Mouse (Mus musculus) limb, embryonic 14.5 days (tissue): Measurements from ENCODE around the gene Cd8b1. TPM values are rescaled to one million over a fixed set of nuclear protein-coding genes. Genes with fewer than 3 reads are reported as not detected.
"Not testable (repeated sequence)": the region's sequence is repeated elsewhere in the genome, so short reads cannot be mapped to it uniquely, and the experiment has no call there.

Source experiments
- ATAC-seq: fragments of 200-750 bp; cut with Nextera tagmentation; 2 replicates; pipeline ENCODE4 v1.8.0; 2017; ENCODE audit warnings: low read depth, moderate number of reproducible peaks, moderate TSS enrichment; ENCODE audit not compliant: low FRiP score
- DNase-seq: peaks from one replicate; pipeline ENCODE4 v3.0.0-alpha.2; 2015; ENCODE audit warnings: low spot score
- H3K27ac ChIP-seq: fragments of 300-500 bp; sonication (generic); replicated peaks from 2 replicates; pipeline ENCODE4 v1.5.1; 2014; ENCODE audit warnings: low read depth, mild to moderate bottlenecking, low read length, moderate library complexity, mixed read lengths
- H3K27me3 ChIP-seq: fragments of 300-500 bp; sonication (generic); 2 replicates; pipeline ENCODE4 v1.6.1; 2014; ENCODE audit warnings: low read length, mixed read lengths; ENCODE audit not compliant: control insufficient read depth, insufficient read depth
- H3K36me3 ChIP-seq: fragments of 300-500 bp; sonication (generic); 2 replicates; pipeline ENCODE4 v1.6.1; 2014; ENCODE audit warnings: mild to moderate bottlenecking, low read length, moderate library complexity, mixed read lengths; ENCODE audit not compliant: control insufficient read depth, insufficient read depth
- H3K4me1 ChIP-seq: fragments of 300-500 bp; sonication (generic); 2 replicates; pipeline ENCODE4 v1.6.1; 2014; ENCODE audit warnings: antibody characterized with exemption, low read length, mixed read lengths; ENCODE audit not compliant: control insufficient read depth, insufficient read depth
- H3K4me2 ChIP-seq: fragments of 300-500 bp; sonication (generic); replicated peaks from 2 replicates; pipeline ENCODE4 v1.6.1; 2014; ENCODE audit warnings: low read depth, mild to moderate bottlenecking, low read length, moderate library complexity; ENCODE audit not compliant: severe bottlenecking
- H3K4me3 ChIP-seq: fragments of 300-500 bp; sonication (generic); replicated peaks from 2 replicates; pipeline ENCODE4 v1.5.1; 2014; ENCODE audit warnings: low read length
- H3K9ac ChIP-seq: fragments of 300-500 bp; sonication (generic); 2 replicates; pipeline ENCODE4 v1.6.1; 2014; ENCODE audit warnings: mild to moderate bottlenecking, low read depth, low read length, moderate library complexity; ENCODE audit not compliant: severe bottlenecking
- H3K9me3 ChIP-seq: fragments of 300-500 bp; sonication (generic); 2 replicates; pipeline ENCODE4 v1.6.1; 2016; ENCODE audit warnings: low read length; ENCODE audit not compliant: control insufficient read depth
- POLR2A ChIP-seq: fragments of 200-500 bp; IDR thresholded peaks from 2 replicates; pipeline ENCODE4 v1.8.0; 2012; ENCODE audit warnings: inconsistent platforms, mild to moderate bottlenecking, moderate library complexity, borderline replicate concordance; ENCODE audit not compliant: insufficient read depth, insufficient read length; ENCODE audit errors: extremely low read depth
- WGBS: fragments of 180-500 bp; shearing (Covaris S2); extraction: QIAGEN DNeasy Blood & Tissue Kit; methylation state at CpG from one replicate; pipeline ENCODE4 v1.1.7; 2014; 5-methylcytosine and 5-hydroxymethylcytosine counted together
- polyA plus RNA-seq, 2 experiments: library from polyadenylated mRNA; depleted of rRNA in 1 of 2; stranded (reverse) in 1 of 2; unstranded in 1 of 2; fragments of >200 nt; fragmentation: Nextera tagmentation in 1 of 2; extraction: Ambion mirVana in 1 of 2; gene quantifications; 2 replicates each; pipeline versions ENCODE4 v1.2.1 to v1.2.3; 2012 to 2014

The Cd8b1 gene
- polyA plus RNA-seq, 2 experiments: not detected

- no peaks in the 10 kb centered on the region for H3K4me1 ChIP-seq
- no peak overlapping the region for H3K4me2 ChIP-seq
- H3K27ac ChIP-seq: no peak overlapping the region
- no peak overlapping the region for H3K4me3 ChIP-seq
- DNase-seq (no peak), ATAC-seq (no peak)
- H3K9ac ChIP-seq: no peak overlapping the region
- no peaks in the 10 kb centered on the region for H3K36me3 ChIP-seq
- no peaks in the 10 kb centered on the region for H3K27me3 ChIP-seq
- WGBS: 84% methylated on average over 6 of the region's 6 CpGs
- TF ChIP-seq POLR2A: no peak
- no peaks in the 10 kb centered on the region for H3K9me3 ChIP-seq
Measured at GRCm38 (mm10) chr6:71329881-71330280, 7.3 kb downstream of the Cd8b1 start.

DNA sequence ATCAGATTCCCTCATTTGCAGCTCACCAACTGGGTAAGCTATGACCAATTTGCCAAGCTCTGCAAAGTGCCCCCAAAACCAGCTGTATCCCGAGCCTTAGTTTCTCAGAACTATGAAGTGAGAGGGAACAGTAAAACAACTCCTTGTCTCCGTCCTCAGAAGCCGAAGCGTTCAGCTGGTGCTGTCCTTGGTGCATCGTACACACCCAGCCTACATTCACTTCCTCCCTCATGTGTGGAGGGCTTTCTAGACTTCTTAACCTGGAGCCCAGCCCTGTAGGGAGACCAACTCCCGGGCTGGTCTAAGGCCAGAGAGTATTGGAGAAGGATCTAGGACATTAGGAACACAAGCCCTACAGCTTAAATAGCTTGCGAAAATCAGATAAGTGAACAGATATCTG, 7.9 kb downstream of the Cd8b1 start:
- no peak for ATAC-seq
- H3K9me3 ChIP-seq: no peaks in the 10 kb centered on the region
- whole genome bisulfite sequencing: 82% methylated on average over 7 of the region's 7 CpGs
- no peak overlapping the region for H3K27ac ChIP-seq
- no peak overlapping the region for H3K4me2 ChIP-seq
- H3K27me3 ChIP-seq: no peaks in the 10 kb centered on the region
- no peak overlapping the region for H3K9ac ChIP-seq
- no peak overlapping the region for H3K4me3 ChIP-seq
- TF ChIP-seq POLR2A: no peak
- H3K4me1 ChIP-seq: no peaks in the 10 kb centered on the region
- no peak for DNase-seq
- no peaks in the 10 kb centered on the region for H3K36me3 ChIP-seq

GRCm38 (mm10) chr6:71331491-71331890, 8.9 kb downstream of the Cd8b1 start:
- not testable (repeated sequence) for H3K36me3 ChIP-seq, H3K9me3 ChIP-seq, DNase-seq, H3K4me1 ChIP-seq, ATAC-seq, H3K9ac ChIP-seq, H3K4me2 ChIP-seq, H3K4me3 ChIP-seq, H3K27ac ChIP-seq, H3K27me3 ChIP-seq
- 93% methylated on average over 1 of the region's 4 CpGs for WGBS

- no peak overlapping the region; the same call in 1 of the 2 replicates for H3K9ac ChIP-seq
- no peaks in the 10 kb centered on the region for H3K9me3 ChIP-seq
- no peaks in the 10 kb centered on the region for H3K36me3 ChIP-seq
- DNase-seq: no peak
- no peaks in the 10 kb centered on the region for H3K27me3 ChIP-seq
- no peak for TF ChIP-seq POLR2A
- no peak overlapping the region for H3K27ac ChIP-seq
- no peak overlapping the region for H3K4me3 ChIP-seq
- H3K4me1 ChIP-seq: no peaks in the 10 kb centered on the region
- no peak overlapping the region for H3K4me2 ChIP-seq
- WGBS: 68% methylated on average over 11 of the region's 11 CpGs
- no peak for ATAC-seq
Measured at GRCm38 (mm10) chr6:71332236-71332965, 9.8 kb downstream of the Cd8b1 start.

- H3K4me1 ChIP-seq: no peaks in the 10 kb centered on the region
- H3K9ac ChIP-seq: no peak overlapping the region
- H3K27ac ChIP-seq: no peak overlapping the region
- no peaks in the 10 kb centered on the region for H3K36me3 ChIP-seq
- H3K9me3 ChIP-seq: no peaks in the 10 kb centered on the region
- no peak for ATAC-seq
- whole genome bisulfite sequencing: 65% methylated on average over 3 of the region's 3 CpGs
- H3K27me3 ChIP-seq: no peaks in the 10 kb centered on the region
- H3K4me2 ChIP-seq: no peak overlapping the region
- TF ChIP-seq POLR2A: no peak
- no peak overlapping the region for H3K4me3 ChIP-seq
- no peak for DNase-seq
Measured at GRCm38 (mm10) chr6:71333031-71333430, 10.4 kb downstream of the Cd8b1 start.
